Mouse (Mus musculus) olfactory bulb, adult 2 months (tissue): ENCODE results near the gene Washc2.

Source experiments
- CTCF ChIP-seq: fragments of 200-500 bp; IDR thresholded peaks from 2 replicates; pipeline ENCODE4 v1.5.1; 2012; ENCODE audit warnings: low read depth, mild to moderate bottlenecking, low read length, moderate library complexity; ENCODE audit not compliant: insufficient read depth
- POLR2A ChIP-seq: fragments of 200-500 bp; IDR thresholded peaks from 2 replicates; pipeline ENCODE4 v1.6.1; 2012; ENCODE audit warnings: mild to moderate bottlenecking, low read depth, low read length, moderate library complexity; ENCODE audit not compliant: insufficient read depth

DNA sequence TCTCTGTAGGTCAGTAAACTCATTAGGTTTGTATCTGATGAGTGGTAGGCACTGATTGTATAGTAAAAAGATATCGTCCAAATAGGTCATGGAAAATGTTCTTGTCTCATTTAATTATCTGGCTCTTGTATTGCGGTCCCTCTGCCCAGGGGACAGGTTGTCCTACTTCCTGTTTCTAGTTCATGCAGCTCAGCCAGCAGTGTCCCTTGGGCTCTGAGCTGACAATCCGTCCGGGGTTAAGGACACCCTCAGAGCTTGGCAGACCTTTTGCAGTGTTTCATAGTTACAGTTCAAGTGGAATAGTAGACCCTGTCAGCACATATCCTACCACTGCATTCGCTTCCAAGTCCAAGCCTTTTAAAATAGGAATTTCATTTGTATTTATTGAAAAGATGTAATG is 27.5 kb downstream of the Washc2 start:
- no peak for TF ChIP-seq CTCF
- TF ChIP-seq POLR2A, result no peak
